Mouse (Mus musculus) WW6 (cell line): ENCODE measurements around the gene Ksr1.

Experiments used
- DNase-seq: peaks from one replicate; pipeline ENCODE4 v3.0.0-alpha.2; 2013; ENCODE audit warnings: low read depth, low spot score

Gene Ksr1

DNA sequence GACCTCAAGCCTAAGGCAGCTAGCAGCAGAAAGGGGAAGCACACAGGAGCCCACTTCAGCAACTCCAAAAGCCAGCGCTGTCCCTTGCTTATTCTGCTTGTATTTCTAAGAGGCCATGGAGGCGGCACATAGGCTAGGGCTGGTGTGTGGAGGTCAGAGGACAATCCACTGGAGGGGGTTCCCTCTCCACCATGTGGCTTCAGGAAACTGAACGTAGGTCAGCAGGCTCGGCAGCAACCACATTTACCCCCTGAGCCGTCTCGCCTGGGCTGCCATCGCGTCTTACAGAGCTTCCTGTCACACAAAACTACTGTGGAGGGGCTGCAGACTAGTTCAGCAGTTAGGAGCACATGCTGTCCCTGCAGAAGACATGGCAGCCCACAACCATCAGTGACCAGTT lies 20.4 kb downstream of the Ksr1 start:
- DNase-seq: no peak

DNA sequence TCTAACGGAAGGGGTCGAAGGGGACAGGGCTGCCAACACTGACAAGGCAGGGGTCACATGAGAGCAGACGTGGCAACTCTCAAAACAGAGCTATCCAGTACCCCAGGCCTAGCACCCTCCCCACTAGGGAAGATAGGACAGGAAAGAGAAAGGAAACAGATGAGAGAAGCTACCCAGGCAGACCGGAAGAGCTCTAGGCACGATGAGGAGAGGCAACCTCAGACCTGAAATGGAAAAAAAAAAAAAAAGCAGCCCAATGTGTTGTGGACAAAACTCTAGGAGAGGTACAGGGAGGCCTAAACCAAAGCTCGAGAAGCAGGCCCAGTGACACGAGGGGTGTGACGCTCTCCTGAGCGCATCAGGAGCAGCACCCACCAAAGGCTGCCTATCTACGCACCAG lies 23.7 kb downstream of the Ksr1 start:
- no peak for DNase-seq

- no peak for DNase-seq
Observed at GRCm38 (mm10) chr11:79120087-79120486, 26.1 kb downstream of the Ksr1 start.

GRCm38 (mm10) chr11:79118918-79119377 lies 27.3 kb downstream of the Ksr1 start:
- no peak for DNase-seq

DNA sequence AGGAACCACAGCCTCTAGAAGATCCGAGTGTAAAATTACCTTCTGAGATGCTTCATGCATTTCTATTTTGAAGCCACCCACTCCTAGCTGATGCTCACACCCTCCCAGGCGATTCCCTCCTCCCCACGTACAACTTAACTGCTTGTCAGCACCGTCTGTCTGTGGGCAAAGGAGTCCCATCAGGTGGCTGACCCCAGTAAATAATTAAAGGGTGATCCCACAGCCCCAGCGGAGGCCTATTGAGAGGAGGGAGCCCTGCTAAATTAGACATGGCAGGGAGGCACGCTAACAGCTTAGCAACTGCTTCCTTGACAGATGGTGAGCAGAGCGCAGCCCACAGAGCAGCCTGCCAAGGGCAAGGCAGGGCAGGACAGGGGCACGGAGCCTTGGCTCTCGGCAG lies 29.5 kb downstream of the Ksr1 start:
- no peak for DNase-seq

GRCm38 (mm10) chr11:79115659-79116058 lies 30.5 kb downstream of the Ksr1 start:
- DNase-seq: no peak

DNA sequence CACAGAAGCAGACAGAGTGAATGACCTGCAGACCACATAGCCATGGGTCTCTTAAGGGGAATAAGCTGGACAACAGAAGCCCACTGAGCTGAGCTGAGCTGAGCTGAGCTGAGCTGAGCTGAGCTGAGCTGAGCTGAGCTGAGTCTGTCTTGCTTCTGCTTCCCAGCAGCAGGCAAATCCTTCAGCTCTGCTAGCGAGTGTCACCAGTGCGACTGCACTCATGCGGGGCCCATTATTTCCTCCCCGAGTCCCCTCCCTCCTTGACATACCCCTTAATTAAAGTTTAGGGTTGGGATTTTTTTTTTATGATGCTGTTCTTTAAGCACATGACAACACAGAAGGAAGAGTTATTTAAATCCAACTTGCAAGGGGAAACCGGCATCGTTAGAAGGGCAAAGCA lies 32.1 kb downstream of the Ksr1 start:
- DNase-seq: no peak

DNA sequence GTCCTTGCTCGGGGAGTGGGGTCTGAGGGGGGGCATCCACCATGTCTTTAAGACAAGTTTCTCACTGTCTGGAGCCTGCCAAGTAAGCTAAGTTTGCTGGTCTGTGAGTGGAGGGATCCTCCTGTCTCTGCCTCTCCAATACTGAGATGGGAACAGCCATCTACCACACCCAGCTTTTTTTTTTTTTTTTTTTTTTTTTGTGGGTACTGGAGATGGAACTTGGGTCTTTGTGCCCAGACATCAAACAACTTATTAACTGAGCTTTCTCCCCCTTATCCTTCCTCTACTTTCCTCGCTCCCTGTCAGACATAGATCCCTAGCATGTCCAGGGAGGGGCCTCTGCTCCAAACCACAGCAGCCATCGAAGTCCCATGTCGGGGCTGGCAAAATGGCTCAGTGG lies 32.8 kb downstream of the Ksr1 start:
- no peak for DNase-seq

GRCm38 (mm10) chr11:79112559-79113302 lies 33.5 kb downstream of the Ksr1 start:
- no peak for DNase-seq

DNA sequence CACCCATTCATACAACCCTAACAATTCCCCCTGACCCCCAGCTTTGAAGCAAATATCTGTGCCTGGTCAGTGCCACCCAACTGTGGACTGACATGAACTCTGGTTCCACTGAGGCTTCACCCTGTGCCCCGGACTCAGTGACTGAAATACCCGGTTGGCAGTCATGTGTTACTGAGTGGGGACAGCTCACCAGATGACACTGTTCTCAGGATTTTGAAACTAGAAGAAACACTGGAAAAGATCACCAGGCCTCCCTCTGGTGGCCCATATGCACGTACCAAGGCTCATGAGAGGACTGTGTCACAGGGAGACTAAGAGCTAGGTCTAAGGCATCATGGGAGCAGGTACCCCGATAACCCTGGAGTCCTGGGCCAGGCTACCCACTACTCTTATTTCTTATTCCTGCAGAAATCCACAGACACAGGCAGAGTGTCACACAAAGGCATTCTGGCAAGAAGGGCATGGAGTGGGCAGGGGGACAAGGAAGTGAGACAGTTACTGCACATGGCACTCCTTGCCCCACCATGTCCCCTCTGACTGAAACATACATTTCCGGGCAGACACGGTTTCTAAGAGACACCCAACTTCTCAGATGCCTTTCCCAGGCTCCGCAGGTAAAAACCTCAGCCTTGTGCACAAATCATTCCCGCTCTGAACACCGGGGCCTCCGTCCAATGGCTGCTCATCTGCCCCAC lies 34.2 kb downstream of the Ksr1 start:
- no peak for DNase-seq

DNA sequence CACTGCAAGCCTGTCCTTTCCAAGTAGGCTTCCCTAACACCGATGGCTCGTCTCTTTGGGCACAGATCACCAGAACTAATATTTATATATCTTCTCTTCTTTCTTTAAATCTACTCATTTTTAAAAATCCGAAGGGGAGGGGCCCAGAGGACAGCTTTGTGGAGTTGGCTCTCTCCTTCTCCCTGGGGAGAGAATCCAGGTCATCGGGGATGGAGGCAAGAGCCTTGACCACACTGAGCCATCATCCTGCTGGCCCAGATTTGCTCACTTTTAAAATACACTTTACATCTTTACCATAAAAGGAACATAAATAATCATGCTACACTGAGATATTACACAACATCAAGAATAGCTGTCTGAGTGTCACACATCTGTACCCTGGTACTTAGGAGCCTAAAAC lies 35.8 kb downstream of the Ksr1 start:
- no peak for DNase-seq

DNA sequence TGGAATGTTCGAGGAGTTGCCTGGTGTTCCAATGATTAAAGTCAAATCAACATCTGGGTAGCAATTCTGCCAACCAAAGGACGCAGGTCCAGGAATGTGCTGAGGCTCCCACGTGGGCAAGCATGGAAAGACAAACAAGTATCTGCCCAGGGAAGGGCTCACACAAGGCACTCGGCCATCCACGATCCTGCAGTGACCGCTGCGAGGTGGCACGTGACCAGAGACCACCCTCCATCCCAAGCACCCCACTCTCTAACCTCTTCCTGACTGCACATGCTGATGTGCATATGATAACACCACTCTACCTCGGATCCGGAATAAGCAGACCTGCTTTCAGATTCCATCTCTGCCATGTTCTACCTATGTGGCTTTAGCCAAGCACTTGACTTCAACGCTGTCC lies 38.3 kb downstream of the Ksr1 start:
- no peak for DNase-seq

DNA sequence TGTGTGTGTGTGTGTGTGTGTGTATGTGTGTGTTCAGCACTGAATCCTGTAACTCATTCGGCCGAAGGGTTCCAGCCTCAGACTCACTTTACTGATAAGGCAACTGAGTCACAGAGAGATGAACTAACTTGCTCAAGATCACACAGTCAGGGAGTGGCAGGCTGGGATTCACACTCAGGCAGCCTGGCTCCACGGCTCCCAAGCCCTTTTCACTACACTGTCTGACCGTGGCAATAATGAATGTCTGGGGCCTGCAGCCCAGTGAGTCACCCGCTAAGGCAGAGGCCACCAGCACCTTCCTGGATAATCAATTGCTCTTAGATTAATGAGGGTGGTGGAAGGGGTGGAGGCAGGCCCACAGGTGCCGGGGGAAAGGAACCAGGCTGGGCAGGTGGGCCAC lies 41.2 kb downstream of the Ksr1 start:
- no peak for DNase-seq

GRCm38 (mm10) chr11:79104538-79104937 lies 41.7 kb downstream of the Ksr1 start:
- DNase-seq: no peak

DNA sequence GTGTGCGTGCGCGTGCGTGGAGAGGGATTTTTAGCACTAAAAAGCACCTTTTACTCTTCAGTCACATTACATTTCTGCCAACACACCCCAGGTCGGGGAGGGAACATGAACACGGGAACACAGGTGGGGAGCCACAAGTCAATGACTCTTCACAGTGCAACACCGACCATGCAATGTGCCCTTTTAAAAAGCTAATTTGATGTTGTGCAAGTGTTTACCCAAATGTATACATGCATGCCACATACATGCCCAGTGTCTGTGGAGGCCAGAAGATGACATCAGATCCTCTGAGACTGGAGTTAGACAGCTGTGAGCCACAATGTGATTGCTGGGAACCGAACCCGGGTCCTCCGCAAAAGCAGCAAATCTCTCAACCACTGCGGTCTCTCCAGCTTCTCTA lies 42.1 kb downstream of the Ksr1 start:
- DNase-seq: no peak

DNA sequence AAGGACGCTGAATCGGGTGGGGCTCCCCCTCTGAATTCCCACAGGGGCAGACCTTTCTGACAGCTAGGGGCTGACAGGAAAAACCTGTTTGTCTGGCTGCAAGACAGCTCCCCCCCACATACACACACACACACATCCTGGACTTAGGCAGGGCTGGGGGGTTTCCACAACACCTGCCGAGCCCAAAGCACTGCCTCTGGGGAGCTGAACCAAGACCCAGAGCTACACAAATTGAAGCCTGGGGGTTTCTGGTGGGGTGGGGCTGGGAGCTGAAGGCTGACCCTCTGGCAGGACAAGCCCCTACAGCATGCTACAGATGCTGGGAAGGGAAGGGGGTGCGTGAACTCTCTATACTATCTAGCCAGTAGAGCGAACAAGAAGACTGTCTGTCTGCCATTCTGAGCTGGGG lies 42.7 kb downstream of the Ksr1 start:
- DNase-seq: no peak

DNA sequence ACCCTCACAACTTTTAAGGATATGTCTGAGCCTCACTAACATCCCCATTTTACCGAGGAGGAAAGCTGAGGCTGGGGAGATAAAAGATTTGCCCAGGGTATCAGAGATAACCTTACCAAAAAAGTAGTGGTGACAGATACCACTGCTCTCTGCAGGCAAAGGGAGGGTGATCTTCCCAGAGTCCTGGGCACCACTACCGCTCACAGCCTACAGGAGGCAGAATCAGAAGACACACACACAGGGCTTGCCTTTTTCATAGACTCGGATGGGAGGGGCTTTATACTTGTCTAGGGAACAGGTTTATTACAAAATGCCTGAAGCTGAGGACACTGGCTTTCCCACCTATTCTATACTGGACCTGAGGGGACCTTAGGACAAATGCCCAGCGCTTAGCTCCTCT lies 43.9 kb downstream of the Ksr1 start:
- DNase-seq: no peak

DNA sequence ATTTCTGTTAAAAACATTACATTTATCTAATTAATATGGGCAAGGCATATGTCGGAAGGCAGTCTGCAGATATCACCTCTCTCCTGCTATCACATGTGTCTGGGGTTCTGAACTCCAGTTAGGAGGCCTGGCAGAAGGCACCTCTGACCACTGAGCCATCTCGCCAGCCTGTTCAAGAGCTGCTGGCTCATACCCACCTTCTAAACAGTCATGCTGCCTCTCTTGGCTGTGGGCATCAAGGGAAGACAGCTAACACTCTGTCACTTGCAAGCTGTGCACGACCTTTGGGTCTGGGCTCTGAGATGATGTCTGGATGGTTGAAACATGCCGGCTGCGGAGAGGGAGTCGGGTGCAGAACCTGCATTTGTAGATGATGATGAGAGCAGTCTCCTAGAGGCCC lies 44.6 kb downstream of the Ksr1 start:
- no peak for DNase-seq

GRCm38 (mm10) chr11:79099032-79099431 lies 47.2 kb downstream of the Ksr1 start:
- no peak for DNase-seq

DNA sequence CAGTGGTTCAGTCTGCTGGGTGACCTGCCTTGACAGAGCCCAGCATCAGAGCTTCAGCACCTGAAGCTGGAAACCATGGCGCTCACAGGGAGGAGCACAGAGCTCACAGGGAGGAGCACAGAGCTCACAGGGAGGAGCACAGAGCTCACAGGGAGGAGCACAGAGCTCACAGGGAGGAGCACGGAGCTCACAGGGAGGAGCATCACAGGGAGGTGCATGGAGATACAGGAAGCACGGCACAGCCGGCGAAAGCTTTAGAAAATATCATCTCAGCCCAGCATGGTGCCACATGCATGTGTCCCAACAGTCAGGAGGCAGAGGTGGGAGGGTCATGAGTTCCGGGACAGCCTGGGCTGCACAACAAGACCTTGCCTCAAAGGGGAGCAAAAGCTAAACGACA lies 48.5 kb downstream of the Ksr1 start:
- DNase-seq: no peak

GRCm38 (mm10) chr11:79096673-79097072 lies 49.5 kb downstream of the Ksr1 start:
- DNase-seq: no peak

GRCm38 (mm10) chr11:79095713-79096112 lies 50.5 kb downstream of the Ksr1 start:
- DNase-seq: no peak

- no peak for DNase-seq
Observed at GRCm38 (mm10) chr11:79094727-79095126, 51.5 kb downstream of the Ksr1 start.
